Mouse (Mus musculus) brain, embryonic 14.5 days (tissue): ENCODE results near the gene Arih1.

Source experiments
- CTCF ChIP-seq: fragments of 200-500 bp; IDR thresholded peaks from 2 replicates; pipeline ENCODE4 v1.5.1; 2012; ENCODE audit warnings: inconsistent platforms, mild to moderate bottlenecking, moderate library complexity, borderline replicate concordance; ENCODE audit not compliant: insufficient read depth, insufficient read length; ENCODE audit errors: extremely low read depth
- POLR2A ChIP-seq: fragments of 200-500 bp; IDR thresholded peaks from 2 replicates; pipeline ENCODE4 v1.6.1; 2012; ENCODE audit warnings: mild to moderate bottlenecking, inconsistent platforms, borderline replicate concordance; ENCODE audit not compliant: poor library complexity, insufficient read depth, insufficient read length, severe bottlenecking; ENCODE audit errors: extremely low read depth

DNA sequence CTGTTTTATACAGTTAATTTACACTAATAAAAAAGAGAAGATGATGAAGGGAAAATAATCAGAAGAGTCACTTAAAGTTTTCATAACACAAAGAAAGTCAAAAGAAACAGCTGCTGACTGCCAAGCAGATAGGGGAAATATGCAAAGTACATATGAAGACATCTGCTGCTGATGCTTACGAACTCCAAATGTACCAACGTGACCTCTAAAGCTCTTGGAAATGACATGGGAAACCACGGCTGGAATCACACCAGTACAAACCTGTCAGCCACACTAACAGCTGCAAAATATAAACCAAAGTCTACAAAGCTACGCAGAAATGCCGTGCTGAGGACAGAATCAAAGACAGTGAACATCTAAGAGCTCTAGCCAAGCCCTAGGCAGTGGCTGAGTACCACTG is 147.3 kb downstream of the Arih1 start:
- no peak for TF ChIP-seq POLR2A
- TF ChIP-seq CTCF: no peak
